Mouse (Mus musculus): ENCODE measurements around the gene Robo1. TPM values are rescaled to one million over a fixed set of nuclear protein-coding genes. Genes with fewer than 3 reads are reported as not detected.

Gene Robo1
- polyA plus RNA-seq, 1 experiment from 2014 or later: 30.6 TPM

DNA sequence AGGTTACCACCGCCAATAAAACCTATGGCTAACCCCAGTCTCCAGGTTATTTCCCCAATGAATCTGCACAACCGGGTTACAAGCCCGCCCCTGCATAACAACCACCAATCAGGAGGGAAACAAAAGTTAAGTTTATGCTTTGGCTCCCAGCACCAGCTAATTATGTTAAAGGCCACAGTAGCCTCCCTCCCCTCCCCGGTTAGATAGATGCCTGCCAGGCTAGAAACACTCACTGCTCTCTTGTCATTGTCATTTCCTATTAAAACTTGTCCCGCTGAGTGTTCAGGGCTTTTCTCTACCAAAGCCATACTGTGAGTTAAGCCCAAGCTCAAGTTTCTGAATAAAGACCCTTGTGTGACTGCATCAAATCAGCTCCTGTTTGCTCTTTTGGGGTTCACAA is 90.7 kb downstream of the Robo1 start:
- H3K36me3 ChIP-seq: no peaks in the 10 kb centered on the region
- no peak overlapping the region for H3K4me3 ChIP-seq
- H3K27me3 ChIP-seq (ENCODE audit: insufficient read depth, poor library complexity, severe bottlenecking): no peaks in the 10 kb centered on the region
- peaks cover 4% of the 10 kb centered on the region; the same call in 1 of the 2 replicates for H3K4me1 ChIP-seq
- no peak for DNase-seq (ENCODE audit: low spot score)
- 58% methylated on average over 5 of the region's 5 CpGs for WGBS
- H3K9me3 ChIP-seq: no peaks in the 10 kb centered on the region
- H3K27ac ChIP-seq: no peak overlapping the region

DNA sequence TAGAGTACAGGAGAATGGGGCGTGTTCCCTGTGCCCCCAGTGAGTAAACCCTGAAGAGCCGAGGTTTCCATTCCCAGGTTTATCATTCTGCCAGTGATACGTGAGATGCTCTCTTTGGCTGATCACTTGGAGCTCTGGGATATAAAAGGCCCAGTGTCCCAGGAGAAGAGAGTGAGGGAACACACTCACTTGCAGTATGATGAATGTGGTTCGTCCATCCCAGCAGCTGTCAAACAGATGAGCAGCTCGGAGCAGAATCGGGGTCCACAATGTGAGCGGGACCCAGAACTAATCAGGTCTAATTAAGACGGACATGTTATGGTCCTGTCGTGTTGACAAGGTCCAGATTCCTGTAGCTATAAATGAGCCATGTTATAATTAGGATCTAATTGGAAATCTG is 94.3 kb downstream of the Robo1 start:
- Histone ChIP-seq H3K27ac (no peak overlapping the region), H3K36me3 (no peaks in the 10 kb centered on the region; the same call in 1 of the 2 replicates), H3K27me3 (ENCODE audit: insufficient read depth, poor library complexity, severe bottlenecking) (no peaks in the 10 kb centered on the region), H3K9me3 (no peaks in the 10 kb centered on the region), H3K4me1 (peaks cover 4% of the 10 kb centered on the region; the same call in 1 of the 2 replicates), H3K4me3 (no peak overlapping the region)
- 49% methylated on average over 9 of the region's 9 CpGs for WGBS
- DNase-seq (ENCODE audit: low spot score): no peak

DNA sequence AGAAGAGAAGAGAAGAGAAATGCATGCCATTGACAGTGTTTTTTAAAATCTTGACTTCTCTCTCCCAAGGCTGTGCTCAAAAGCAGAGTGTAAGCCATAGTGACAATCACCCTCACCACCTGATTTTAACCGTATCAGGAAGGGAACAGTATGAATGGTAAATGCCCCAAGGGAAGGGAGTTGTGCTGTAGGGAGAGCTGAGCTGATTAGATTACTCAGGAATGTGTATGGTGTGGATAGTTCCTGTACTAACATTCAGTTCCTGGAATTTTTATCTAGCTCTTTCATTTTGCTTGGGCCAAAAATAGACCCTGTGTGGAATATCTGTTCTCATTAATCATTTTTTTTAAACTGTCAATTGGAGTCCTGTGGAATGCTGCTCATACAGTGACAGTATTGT is 101.7 kb downstream of the Robo1 start:
- Histone ChIP-seq H3K27ac (no peak overlapping the region), H3K27me3 (ENCODE audit: insufficient read depth, poor library complexity, severe bottlenecking) (no peaks in the 10 kb centered on the region)
- WGBS: 2% methylated on average over 1 of the region's 1 CpGs

GRCm38 (mm10) chr16:72411669-72412270 is 103.7 kb downstream of the Robo1 start:
- no peaks in the 10 kb centered on the region for H3K27me3 ChIP-seq (ENCODE audit: insufficient read depth, poor library complexity, severe bottlenecking)
- H3K4me1 ChIP-seq: 0 out of 2 replicates have a peak, but pooled peaks cover 5% of the 10 kb centered on the region
- 0 out of 2 replicates have a peak, but pooled peaks cover 4% of the 10 kb centered on the region for H3K9me3 ChIP-seq
- H3K4me3 ChIP-seq: no peak overlapping the region
- no peak for DNase-seq (ENCODE audit: low spot score)
- no peak overlapping the region for H3K27ac ChIP-seq
- WGBS: 78% methylated on average over 5 of the region's 5 CpGs
- peaks cover 3% of the 10 kb centered on the region; the same call in 1 of the 2 replicates for H3K36me3 ChIP-seq

More for the DNA sequence above, 101.7 kb downstream of the Robo1 start:
- H3K9me3 ChIP-seq: 0 out of 2 replicates have a peak, but pooled peaks cover 4% of the 10 kb centered on the region
- 0 out of 2 replicates have a peak, but pooled peaks cover 5% of the 10 kb centered on the region for H3K4me1 ChIP-seq
- no peak for DNase-seq (ENCODE audit: low spot score)
- H3K36me3 ChIP-seq: peaks cover 3% of the 10 kb centered on the region; the same call in 1 of the 2 replicates
- no peak overlapping the region for H3K4me3 ChIP-seq

DNA sequence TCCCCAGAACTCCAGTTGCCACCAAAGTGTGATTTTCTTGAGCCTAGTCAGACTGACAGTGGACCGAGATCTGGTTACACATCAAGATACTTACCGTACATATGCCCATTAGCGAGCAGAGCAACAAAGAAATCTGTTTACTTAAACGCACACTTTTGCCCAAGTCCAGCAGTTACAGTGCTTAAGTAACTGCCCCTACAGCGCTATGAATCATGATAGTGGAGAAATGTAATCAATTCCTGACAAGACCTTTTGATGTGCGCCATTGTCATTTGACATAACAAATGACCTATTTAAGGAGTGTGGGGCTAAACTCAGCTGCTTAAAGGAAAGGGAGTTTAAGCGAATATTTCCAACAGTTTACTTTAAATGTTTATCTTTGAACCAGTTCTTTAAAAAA is 104.8 kb downstream of the Robo1 start:
- H3K4me1 ChIP-seq: 0 out of 2 replicates have a peak, but pooled peaks cover 5% of the 10 kb centered on the region
- H3K36me3 ChIP-seq: 0 out of 2 replicates have a peak, but pooled peaks cover 3% of the 10 kb centered on the region
- H3K9me3 ChIP-seq: 0 out of 2 replicates have a peak, but pooled peaks cover 4% of the 10 kb centered on the region
- DNase-seq (ENCODE audit: low spot score): no peak
- H3K27ac ChIP-seq: no peak overlapping the region
- H3K4me3 ChIP-seq: no peak overlapping the region
- no peaks in the 10 kb centered on the region for H3K27me3 ChIP-seq (ENCODE audit: insufficient read depth, poor library complexity, severe bottlenecking)
- 65% methylated on average over 7 of the region's 7 CpGs for WGBS

DNA sequence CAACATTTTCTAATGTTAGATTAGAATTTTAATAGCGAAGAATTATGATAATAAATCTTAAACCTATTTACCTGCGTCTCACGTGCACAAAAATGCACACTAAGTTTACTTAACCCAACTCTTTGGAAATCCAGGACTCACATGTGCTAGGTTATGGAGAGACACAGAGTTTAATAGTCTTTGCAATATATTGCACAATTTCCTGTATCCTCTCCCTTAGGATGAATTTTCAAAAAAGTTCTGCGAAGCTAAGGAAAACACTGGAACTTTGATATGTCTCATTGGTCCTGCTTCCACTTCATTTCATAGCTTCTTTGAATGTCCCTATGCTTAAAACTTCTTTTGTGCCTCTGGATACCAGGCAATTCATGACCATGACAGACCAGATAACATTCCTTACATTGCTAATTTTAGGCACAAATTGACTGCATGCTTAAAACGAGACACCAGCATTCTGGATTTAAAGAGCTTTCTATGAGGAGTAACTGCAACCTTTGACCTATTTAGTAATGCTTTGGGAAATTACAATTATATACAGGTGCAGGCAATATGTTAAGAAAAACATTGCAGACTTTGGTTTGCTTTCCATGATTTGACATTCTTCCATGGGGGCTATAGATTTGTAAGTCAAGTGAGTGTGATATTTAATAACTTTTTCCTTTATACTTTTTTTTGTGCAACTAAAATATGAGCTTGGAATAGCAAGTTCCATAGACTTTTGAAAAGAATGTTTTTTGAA is 111.4 kb downstream of the Robo1 start:
- Histone ChIP-seq H3K36me3 (no peaks in the 10 kb centered on the region), H3K4me1 (0 out of 2 replicates have a peak, but pooled peaks cover 6% of the 10 kb centered on the region), H3K27me3 (ENCODE audit: insufficient read depth, poor library complexity, severe bottlenecking) (no peaks in the 10 kb centered on the region), H3K27ac (no peak overlapping the region), H3K4me3 (no peak overlapping the region), H3K9me3 (no peaks in the 10 kb centered on the region)
- WGBS: 72% methylated on average over 5 of the region's 5 CpGs
- DNase-seq (ENCODE audit: low spot score): no peak

DNA sequence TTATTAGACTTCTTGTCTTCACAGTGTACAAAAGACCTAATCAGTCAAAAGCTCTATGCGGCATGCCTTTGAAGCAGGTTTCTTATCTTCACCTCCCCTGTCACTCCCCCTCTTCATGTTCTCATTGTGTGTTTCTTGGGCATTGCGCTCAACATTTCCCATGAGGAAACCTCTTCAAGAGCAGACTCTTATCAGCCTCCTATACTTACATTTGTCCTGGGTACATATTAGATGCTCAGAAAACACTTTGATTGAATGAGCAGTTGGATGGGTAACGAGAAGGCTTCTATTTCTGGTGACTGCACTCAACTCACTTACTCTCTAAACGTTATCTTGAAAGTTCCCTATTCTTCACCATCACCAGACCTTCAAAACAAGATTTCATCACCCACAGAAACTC is 114.3 kb downstream of the Robo1 start:
- WGBS: 17% methylated on average over 4 of the region's 4 CpGs
- no peaks in the 10 kb centered on the region for H3K9me3 ChIP-seq
- H3K27ac ChIP-seq: 0 out of 2 replicates have a peak overlapping the region, but pooled peaks have one; percentile 22
- 0 out of 2 replicates have a peak, but pooled peaks cover 6% of the 10 kb centered on the region for H3K4me1 ChIP-seq
- H3K36me3 ChIP-seq: no peaks in the 10 kb centered on the region
- no peak for DNase-seq (ENCODE audit: low spot score)
- H3K4me3 ChIP-seq: no peak overlapping the region
- H3K27me3 ChIP-seq (ENCODE audit: insufficient read depth, poor library complexity, severe bottlenecking): no peaks in the 10 kb centered on the region

DNA sequence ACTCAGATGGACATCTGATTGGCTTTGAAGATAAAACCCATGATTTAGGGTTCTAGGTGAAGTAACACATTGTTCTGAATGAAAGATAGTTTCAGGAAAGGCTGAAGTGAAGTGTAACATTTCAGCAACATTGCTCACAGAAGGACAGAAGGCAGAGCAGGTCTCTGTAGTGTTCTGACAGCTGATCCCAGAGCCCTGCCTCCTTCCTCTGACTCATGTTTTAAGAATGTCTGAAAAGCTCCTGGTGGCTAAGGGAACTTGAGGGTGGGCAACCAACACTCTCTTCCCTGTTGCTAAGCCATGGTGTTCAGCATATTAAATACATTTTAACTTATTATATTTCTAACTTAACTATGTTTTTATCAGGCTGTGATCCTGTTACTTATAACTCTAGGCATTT is 126.3 kb downstream of the Robo1 start:
- Histone ChIP-seq H3K36me3 (no peaks in the 10 kb centered on the region), H3K27ac (peak overlapping the region; percentile 59; the same call in 1 of the 2 replicates), H3K4me1 (peaks cover 11% of the 10 kb centered on the region; the same call in 1 of the 2 replicates), H3K27me3 (ENCODE audit: insufficient read depth, poor library complexity, severe bottlenecking) (no peaks in the 10 kb centered on the region), H3K9me3 (no peaks in the 10 kb centered on the region), H3K4me3 (no peak overlapping the region)
- no peak for DNase-seq (ENCODE audit: low spot score)

GRCm38 (mm10) chr16:72444428-72445135 is 136.5 kb downstream of the Robo1 start:
- 78% methylated on average over 18 of the region's 18 CpGs for WGBS
- no peak for DNase-seq (ENCODE audit: low spot score)
- no peak overlapping the region for H3K4me3 ChIP-seq

GRCm38 (mm10) chr16:72458155-72458554 is 150.0 kb downstream of the Robo1 start:
- 55% methylated on average over 10 of the region's 10 CpGs for WGBS
- Histone ChIP-seq H3K4me1 (no peaks in the 10 kb centered on the region), H3K4me3 (no peak overlapping the region), H3K9me3 (no peaks in the 10 kb centered on the region), H3K27me3 (ENCODE audit: insufficient read depth, poor library complexity, severe bottlenecking) (no peaks in the 10 kb centered on the region), H3K27ac (no peak overlapping the region), H3K36me3 (no peaks in the 10 kb centered on the region)
- DNase-seq (ENCODE audit: low spot score): no peak

More at GRCm38 (mm10) chr16:72444428-72445135, 136.5 kb downstream of the Robo1 start:
- H3K4me1 ChIP-seq: no peaks in the 10 kb centered on the region
- no peak overlapping the region for H3K27ac ChIP-seq
- no peaks in the 10 kb centered on the region for H3K9me3 ChIP-seq
- no peaks in the 10 kb centered on the region for H3K36me3 ChIP-seq
- H3K27me3 ChIP-seq (ENCODE audit: insufficient read depth, poor library complexity, severe bottlenecking): no peaks in the 10 kb centered on the region

DNA sequence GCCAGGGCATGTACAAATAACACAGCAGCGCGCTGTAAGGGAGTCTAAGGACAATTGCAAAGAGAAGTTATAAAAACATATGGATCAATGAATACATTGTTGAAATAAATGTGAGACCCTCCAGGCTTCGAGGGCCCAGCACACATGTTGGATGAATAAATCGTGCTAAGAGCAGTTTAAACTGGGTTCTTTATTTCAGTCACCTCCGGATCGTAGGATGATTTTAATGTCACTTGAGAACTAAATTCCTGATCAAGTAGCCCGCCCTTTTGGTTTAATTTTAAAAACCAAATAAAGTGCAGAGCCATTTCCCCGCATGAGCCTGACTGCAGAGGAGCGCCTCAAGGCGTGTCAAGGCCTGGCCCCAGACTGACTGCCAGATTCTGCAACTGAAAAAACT is 150.5 kb downstream of the Robo1 start:
- H3K9me3 ChIP-seq: no peaks in the 10 kb centered on the region
- no peak overlapping the region for H3K27ac ChIP-seq
- no peaks in the 10 kb centered on the region for H3K4me1 ChIP-seq
- no peaks in the 10 kb centered on the region for H3K36me3 ChIP-seq
- 68% methylated on average over 10 of the region's 10 CpGs for WGBS
- H3K27me3 ChIP-seq (ENCODE audit: insufficient read depth, poor library complexity, severe bottlenecking): no peaks in the 10 kb centered on the region
- H3K4me3 ChIP-seq: no peak overlapping the region
- no peak for DNase-seq (ENCODE audit: low spot score)

- no peak overlapping the region for H3K27ac ChIP-seq
- 72% methylated on average over 3 of the region's 3 CpGs for WGBS
Measured at GRCm38 (mm10) chr16:72465696-72466095, 157.6 kb downstream of the Robo1 start.

More at GRCm38 (mm10) chr16:72465696-72466095, 157.6 kb downstream of the Robo1 start:
- H3K27me3 ChIP-seq (ENCODE audit: insufficient read depth, poor library complexity, severe bottlenecking): no peaks in the 10 kb centered on the region
- H3K36me3 ChIP-seq: no peaks in the 10 kb centered on the region
- no peak for DNase-seq (ENCODE audit: low spot score)
- no peaks in the 10 kb centered on the region for H3K9me3 ChIP-seq
- no peaks in the 10 kb centered on the region for H3K4me1 ChIP-seq
- no peak overlapping the region for H3K4me3 ChIP-seq

All from heart, embryonic 10.5 days (tissue).